Mouse (Mus musculus) spleen, adult 2 months (tissue): ENCODE measurements around the gene Cldn9. TPM values are rescaled to one million over a fixed set of nuclear protein-coding genes. Genes with fewer than 3 reads are reported as not detected.

Experiments
- DNase-seq, 2 experiments: peaks; one replicate each; pipeline versions ENCODE4 v3.0.0 to v3.0.0-alpha.2; 2012 to 2021; ENCODE audit warnings: low spot score in 2 of 2, low read depth in 1 of 2
- H3K27ac ChIP-seq: fragments of 200-500 bp; 2 replicates; pipeline ENCODE4 v1.5.1; 2012; ENCODE audit warnings: low read length, inconsistent platforms; ENCODE audit not compliant: insufficient read depth
- H3K27me3 ChIP-seq: fragments of 200-500 bp; 2 replicates; pipeline ENCODE4 v1.6.1; 2012; ENCODE audit warnings: mild to moderate bottlenecking, moderate library complexity, low read length, inconsistent platforms; ENCODE audit not compliant: control insufficient read depth, insufficient read depth
- H3K36me3 ChIP-seq: fragments of 200-500 bp; 2 replicates; pipeline ENCODE4 v1.6.1; 2012; ENCODE audit warnings: mild to moderate bottlenecking, low read length, inconsistent platforms; ENCODE audit not compliant: control insufficient read depth, insufficient read depth
- H3K4me1 ChIP-seq: fragments of 200-500 bp; 2 replicates; pipeline ENCODE4 v1.6.1; 2011; ENCODE audit warnings: inconsistent platforms; ENCODE audit not compliant: control insufficient read depth, insufficient read depth, insufficient read length
- H3K4me3 ChIP-seq: fragments of 200-500 bp; 2 replicates; pipeline ENCODE4 v1.5.1; 2011; ENCODE audit warnings: mild to moderate bottlenecking, inconsistent platforms; ENCODE audit not compliant: insufficient read depth, insufficient read length; ENCODE audit errors: extremely low read depth
- CTCF ChIP-seq: fragments of 200-500 bp; IDR thresholded peaks from 2 replicates; pipeline ENCODE4 v1.5.1; 2011; ENCODE audit warnings: mild to moderate bottlenecking, inconsistent platforms; ENCODE audit not compliant: insufficient read depth, insufficient read length, insufficient replicate concordance; ENCODE audit errors: extremely low read depth
- POLR2A ChIP-seq: fragments of 200-500 bp; IDR thresholded peaks from 2 replicates; pipeline ENCODE4 v1.6.1; 2011; ENCODE audit warnings: low read depth, low read length, inconsistent platforms
- WGBS: fragments of 180-500 bp; shearing (Covaris S2); methylation state at CpG from one replicate; pipeline ENCODE4 v1.1.7; 2018; 5-methylcytosine and 5-hydroxymethylcytosine counted together
- polyA plus RNA-seq: library from polyadenylated mRNA; depleted of rRNA; stranded (reverse); fragments of >200 nt; gene quantifications from 2 replicates; pipeline ENCODE4 v1.2.3, GENCODE M21; 2012; rRNA removed

The Cldn9 gene
- polyA plus RNA-seq = 0.15 and 0.19 TPM in 2 replicates

- H3K4me3 ChIP-seq = no peak within 1 kb of the TSS
- DNase-seq = no peak
- WGBS = 35% methylated on average over 15 of the region's 15 CpGs
- no peak within 1 kb of the TSS for H3K27ac ChIP-seq
- no peaks in the 10 kb centered on the region for H3K4me1 ChIP-seq
- TF ChIP-seq POLR2A = no peak
- no peak for TF ChIP-seq CTCF
- H3K36me3 ChIP-seq = no peaks in the 10 kb centered on the region
- H3K27me3 ChIP-seq = peaks cover 8% of the 10 kb centered on the region
Observed at GRCm38 (mm10) chr17:23683856-23684672, at the start of gene Cldn9. Gene Cldn9, minus strand, starts transcription at chr17:23684026.

DNA sequence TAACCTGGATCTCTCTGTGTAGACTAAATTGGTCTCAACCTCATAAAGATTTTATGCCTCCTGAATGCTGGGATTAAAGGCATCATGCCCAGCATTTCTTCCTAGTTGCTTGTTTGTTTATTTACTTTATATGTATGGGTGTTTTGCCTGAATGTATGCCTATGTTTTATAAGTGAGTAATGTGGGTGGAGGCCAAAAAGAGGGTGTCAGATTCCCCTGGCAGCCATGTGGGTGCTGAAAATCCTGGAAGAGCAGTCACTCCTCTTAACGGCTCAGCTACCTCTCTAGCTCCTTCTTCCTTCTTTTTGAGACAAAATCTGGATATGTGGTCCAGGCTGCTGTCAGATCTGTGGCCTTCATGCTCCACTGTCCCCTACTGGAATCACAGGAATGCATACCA lies 46.6 kb upstream of the Cldn9 start:
- TF ChIP-seq CTCF (no peak), POLR2A (no peak)
- Histone ChIP-seq H3K4me1 (peaks cover 4% of the 10 kb centered on the region; the same call in 1 of the 2 replicates), H3K27me3 (no peaks in the 10 kb centered on the region), H3K36me3 (0 out of 2 replicates have a peak, but pooled peaks cover 1% of the 10 kb centered on the region), H3K27ac (no peak overlapping the region), H3K4me3 (no peak overlapping the region)
- 84% methylated on average over 1 of the region's 1 CpGs for whole genome bisulfite sequencing
- DNase-seq = no peak

DNA sequence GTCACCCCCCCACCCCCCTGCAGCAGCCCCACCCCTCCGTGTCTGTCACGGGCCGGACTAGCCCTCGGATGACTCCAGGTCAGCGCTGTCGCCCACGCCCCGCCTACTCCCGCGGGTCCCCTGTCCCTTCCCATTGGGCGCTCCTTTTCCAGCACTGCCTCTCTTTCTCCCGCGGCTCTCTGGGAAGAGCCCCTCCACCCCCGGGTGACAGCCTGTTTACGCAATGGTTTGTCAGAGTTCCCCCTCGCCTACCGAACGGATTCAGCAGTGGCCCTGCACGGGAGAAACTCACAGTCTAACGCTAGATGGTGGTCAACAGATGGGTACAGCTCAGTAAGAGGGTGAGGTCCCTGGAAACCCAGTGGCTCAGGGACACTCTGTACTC lies 42.9 kb upstream of the Cldn9 start:
- no peak for DNase-seq
- TF ChIP-seq CTCF (no peak), POLR2A (no peak)
- 1% methylated on average over 20 of the region's 20 CpGs for WGBS

GRCm38 (mm10) chr17:23725999-23726757 lies 42.4 kb upstream of the Cldn9 start, which contains the start of gene Pkmyt1:
Gene Pkmyt1, plus strand, starts transcription at chr17:23726336.
- no peaks in the 10 kb centered on the region for H3K27me3 ChIP-seq
- peak within 1 kb of the TSS; percentile 57 for H3K27ac ChIP-seq
- H3K4me1 ChIP-seq = peaks cover 4% of the 10 kb centered on the region; the same call in 1 of the 2 replicates
- peak; percentile 80 to 94 for DNase-seq
- whole genome bisulfite sequencing = 1% methylated on average over 71 of the region's 73 CpGs
- TF ChIP-seq CTCF = no peak
- peak; percentile 69 for TF ChIP-seq POLR2A
- H3K4me3 ChIP-seq = peak within 1 kb of the TSS; percentile 92
- H3K36me3 ChIP-seq = no peaks in the 10 kb centered on the region

More for the DNA sequence above, 42.9 kb upstream of the Cldn9 start:
- Histone ChIP-seq H3K4me3 (peak overlapping the region; percentile 92), H3K27ac (0 out of 2 replicates have a peak overlapping the region, but pooled peaks have one; percentile 36), H3K4me1 (peaks cover 4% of the 10 kb centered on the region; the same call in 1 of the 2 replicates), H3K27me3 (no peaks in the 10 kb centered on the region), H3K36me3 (no peaks in the 10 kb centered on the region)

- DNase-seq = no peak
- no peaks in the 10 kb centered on the region for H3K27me3 ChIP-seq
- no peak overlapping the region for H3K4me3 ChIP-seq
- TF ChIP-seq CTCF (no peak), POLR2A (no peak)
- no peaks in the 10 kb centered on the region for H3K36me3 ChIP-seq
- WGBS = 49% methylated on average over 4 of the region's 4 CpGs
- no peak overlapping the region for H3K27ac ChIP-seq
- peaks cover 4% of the 10 kb centered on the region; the same call in 1 of the 2 replicates for H3K4me1 ChIP-seq
Observed at GRCm38 (mm10) chr17:23725477-23725876, 41.7 kb upstream of the Cldn9 start.

GRCm38 (mm10) chr17:23722376-23723125 lies 38.7 kb upstream of the Cldn9 start, which contains the start of gene 1520401A03Rik:
Gene 1520401A03Rik, minus strand, starts transcription at chr17:23722783.
- peaks cover 4% of the 10 kb centered on the region; the same call in 1 of the 2 replicates for H3K4me1 ChIP-seq
- 91% methylated on average over 7 of the region's 7 CpGs for WGBS
- no peak within 1 kb of the TSS for H3K27ac ChIP-seq
- no peak for TF ChIP-seq POLR2A
- no peak for TF ChIP-seq CTCF
- no peak within 1 kb of the TSS for H3K4me3 ChIP-seq
- no peak for DNase-seq
- no peaks in the 10 kb centered on the region for H3K27me3 ChIP-seq
- H3K36me3 ChIP-seq = no peaks in the 10 kb centered on the region
